Mouse (Mus musculus) cerebellum, adult 11-12 months (tissue): ENCODE measurements around the gene Mical2.

Source experiments
- DNase-seq: peaks from one replicate; pipeline ENCODE4 v3.0.0; 2022

The Mical2 gene

DNA sequence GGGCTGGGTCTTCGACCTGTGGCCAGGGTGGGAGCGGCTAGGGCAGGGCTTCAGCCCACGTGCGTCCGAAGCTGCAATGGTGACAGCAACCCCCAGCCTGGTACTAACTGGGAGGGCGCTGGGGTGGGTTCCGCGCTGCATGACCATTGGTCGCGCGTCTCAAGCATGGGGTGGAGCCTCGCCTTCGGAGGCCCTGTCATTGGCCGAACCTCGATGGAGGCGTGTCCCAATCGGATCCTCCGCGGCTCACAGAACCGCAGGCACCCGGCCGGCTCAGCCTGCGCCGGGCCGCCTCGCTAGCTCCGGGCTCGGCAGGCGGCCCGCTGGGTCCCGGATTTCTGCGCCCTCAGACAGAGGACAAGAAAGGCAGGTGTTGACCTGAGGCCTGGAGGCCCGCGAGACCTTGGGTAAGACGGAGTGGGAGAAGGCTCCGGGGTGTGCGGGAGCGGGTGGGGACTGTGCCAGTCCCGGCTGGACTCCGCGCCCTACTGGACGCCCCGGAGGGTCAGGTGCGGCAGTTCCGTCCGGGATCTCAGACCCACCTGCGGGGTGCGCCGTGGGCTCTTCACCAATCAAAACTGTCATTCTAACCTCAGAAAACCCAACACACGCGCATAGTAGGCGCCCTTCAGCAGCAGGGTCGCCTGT, at the start of gene Mical2:
Gene Mical2 (plus strand): TSS at position 242 of the 648 bp plus-strand sequence.
- DNase-seq: peak; percentile 93

DNA sequence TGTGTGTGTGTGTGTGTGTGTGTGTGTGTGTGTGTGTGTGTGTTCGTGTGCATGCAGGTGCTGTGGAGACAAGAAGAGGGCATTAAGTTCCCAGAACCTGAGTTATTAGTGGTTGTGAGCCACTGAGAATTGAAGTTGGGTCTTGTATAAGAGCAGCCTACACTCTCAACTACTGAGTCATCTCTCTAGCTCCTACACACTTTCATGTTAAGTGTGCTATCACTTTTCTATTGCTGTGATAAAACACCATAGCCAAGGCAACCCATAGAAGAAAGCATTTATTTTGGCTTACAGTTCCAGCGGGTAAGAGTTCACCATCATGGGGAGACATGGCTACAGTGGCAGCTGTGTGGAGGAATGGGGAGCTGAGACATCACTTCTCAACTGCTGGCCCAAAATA, 49.0 kb upstream of the Mical2 start:
- DNase-seq: no peak

DNA sequence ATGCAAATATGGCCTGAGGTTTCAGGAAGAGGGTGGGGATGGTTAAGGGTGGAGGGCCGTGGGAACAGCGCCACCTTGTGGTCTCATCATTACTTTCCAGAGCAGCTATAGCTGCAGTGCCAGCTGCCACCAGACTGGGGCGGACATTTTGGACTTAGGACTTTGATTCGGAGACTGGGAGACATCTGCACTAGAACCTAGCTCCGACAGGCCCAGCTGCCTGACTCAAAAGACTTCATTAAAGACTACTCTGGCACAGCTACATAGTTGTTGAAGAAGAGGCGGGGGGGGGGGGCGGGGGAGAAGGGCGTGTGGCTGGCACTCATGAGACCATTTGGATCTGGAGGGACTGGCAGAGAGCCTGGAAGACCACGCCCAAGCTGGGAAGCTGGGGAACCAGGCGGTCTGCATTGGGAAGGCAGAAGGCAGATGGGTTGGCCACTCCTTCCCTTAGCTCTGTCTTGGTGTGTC, 45.4 kb upstream of the Mical2 start:
- peak; percentile 80 for DNase-seq

DNA sequence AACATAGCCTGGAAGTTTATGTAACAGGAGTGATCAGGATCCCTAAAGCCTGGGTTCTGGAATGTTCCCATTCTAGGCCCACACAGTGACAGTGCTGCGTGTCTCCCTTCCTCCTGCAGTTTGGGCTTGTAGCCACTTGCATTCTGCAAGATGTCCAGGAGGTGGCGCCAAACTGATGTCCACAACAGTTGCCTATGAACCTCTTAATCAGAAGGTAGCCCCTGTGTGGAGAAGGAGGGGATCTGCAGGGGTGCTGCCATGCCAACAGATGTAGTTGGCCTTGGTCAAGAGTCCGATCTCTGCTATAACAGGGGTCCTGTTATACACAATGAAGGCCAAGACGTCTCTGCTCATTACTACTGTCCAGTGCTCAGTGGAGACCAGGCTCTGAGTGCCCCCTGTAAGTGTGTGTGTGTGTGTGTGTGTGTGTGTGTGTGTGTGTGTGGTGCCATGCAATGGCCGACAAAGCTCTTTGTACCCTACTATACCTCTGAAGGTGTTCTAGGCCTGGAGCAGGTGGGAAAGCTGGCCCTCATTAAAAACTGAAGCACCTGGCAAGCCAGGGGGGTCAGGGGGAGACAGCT, 42.3 kb upstream of the Mical2 start:
- DNase-seq: peak; percentile 91

DNA sequence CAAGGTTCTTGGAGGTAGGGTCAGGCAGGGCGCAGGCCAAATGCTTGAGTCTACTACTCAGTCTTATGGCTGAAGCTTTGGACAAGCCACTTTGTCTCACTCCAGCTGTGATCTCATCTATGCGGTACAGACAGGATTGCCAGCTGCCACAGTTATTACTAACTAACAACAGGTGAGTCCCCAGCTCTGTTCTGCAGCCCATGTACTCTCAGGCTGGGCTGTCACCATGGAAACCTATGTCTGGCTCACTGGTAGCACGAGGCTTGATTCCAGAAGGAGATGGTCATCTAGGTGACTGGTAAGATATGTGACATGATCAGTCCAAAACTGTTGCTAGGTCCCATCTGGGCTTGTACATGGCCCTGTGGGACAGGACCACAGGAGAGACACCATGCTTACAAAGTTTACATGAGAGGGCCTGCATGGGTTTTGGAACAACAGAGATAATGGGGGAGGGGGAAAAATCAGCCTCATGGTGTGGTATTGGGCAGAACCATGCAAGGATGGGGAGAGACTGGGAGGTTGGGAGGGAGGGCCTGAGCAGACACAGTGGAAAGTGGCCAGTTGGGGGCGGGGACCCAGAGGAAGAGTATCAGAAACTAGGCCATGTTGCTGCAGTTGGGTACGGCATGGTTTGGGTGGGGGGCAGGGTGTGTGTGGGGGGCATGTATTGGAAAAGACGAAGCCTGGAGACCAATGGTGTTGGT, 41.0 kb upstream of the Mical2 start:
- DNase-seq: peak; percentile 65

DNA sequence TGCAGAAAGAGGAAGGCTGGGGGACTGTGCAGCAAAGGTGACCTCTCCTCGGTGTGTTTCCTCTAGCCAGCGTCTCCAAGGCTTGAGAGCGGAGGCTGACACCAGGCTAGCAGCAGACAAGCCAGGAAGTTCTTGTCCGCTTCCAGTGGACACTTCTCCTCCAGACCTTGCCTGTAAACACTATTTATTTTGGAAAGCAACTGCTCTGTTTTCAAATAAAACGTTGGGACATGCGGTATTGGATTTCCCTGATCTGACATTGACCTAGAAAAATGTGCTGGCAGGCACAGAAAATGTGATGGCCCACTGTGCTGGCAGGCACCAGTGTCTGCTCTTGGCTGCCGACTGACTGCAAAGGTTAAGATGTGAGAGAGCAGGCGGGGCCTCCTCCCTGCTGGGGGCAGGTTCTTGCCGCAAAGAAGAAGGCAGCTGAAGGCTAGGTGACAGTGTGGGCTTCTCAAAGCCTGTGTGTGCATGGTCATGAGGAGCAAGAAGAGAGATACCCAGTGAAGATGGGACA, 40.4 kb upstream of the Mical2 start:
- peak; percentile 90 for DNase-seq

DNA sequence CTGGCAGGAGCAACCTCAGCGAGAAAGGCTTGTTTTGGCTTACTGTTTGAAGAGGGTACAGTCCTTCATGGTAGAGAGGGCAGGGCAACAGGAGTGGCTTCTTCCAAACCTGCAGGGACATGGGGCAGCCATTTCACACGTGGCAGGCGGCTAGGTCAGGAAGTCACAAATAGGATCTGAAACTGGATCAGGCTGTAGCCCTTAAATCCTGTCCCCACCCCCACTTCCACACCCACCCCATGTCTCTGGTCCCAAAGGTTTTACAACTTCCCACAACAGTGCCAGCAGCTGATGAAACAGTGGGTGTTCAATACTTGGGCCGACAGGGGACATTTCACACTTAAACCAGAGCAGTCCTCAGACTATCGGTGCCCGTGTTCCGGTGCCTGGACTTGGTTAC, 38.8 kb upstream of the Mical2 start:
- DNase-seq: peak; percentile 32

DNA sequence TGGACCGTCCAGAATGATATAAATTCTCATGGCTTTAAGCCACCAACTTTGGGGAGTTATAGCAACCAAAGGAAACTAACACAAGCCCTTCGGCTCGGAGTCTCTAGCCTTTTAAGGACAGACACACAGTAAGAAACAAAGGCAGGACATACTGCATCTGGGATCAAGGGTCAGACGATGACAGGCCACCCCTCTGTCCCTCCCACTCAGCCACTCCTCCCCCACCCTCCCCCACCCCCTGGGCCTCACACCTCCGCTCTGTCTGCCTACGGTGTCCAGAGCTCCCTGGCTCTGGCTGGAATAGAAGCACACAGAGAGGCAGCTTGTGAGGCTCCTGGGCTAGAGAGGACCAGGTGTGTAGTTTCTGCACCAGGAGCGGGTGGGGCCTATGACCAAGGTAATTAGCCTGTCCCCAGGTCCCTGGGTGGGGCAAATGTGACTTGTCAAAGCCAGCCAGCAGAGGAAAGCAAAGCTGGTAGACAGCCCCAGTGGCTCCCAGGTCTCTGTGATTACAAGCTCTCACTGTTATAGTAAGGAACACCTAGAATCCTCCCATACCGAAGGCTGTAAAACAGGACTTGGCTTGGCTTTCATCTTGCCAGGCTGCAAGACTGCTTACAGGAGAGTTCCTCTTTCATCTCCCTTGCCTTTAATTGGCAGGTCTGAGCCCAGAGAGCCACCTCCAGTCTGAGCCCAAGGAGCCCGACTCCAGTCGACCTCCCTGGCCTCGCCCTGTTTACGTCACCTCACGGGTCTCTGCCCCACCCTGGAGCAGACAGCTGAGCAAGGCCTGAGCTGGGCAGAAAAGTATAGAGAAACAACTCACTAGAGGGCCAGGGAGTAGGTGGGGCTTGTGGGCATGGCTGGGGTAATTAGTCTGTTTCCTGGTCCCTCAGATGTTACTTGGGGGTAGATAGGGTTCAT, 37.9 kb upstream of the Mical2 start:
- DNase-seq: no peak

DNA sequence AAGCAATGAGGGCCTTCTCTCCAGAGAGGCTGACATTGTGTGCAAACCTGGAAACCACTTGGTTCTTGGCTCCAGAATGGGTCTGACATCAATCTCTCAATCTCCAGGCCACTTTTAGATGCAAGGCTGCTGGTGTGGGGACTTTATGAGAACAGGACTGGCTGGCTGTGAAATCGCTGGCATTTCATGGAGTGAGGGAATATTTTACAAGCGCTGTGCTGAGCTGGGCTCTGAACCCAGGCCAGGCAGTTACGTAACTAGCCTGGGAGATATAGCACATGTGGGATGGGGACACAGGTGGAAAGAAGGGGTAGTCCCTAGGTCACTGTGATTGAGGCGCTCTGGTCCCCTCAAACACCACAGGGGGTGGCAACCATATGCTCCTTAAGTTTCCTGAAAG, 33.4 kb upstream of the Mical2 start:
- peak; percentile 65 for DNase-seq

DNA sequence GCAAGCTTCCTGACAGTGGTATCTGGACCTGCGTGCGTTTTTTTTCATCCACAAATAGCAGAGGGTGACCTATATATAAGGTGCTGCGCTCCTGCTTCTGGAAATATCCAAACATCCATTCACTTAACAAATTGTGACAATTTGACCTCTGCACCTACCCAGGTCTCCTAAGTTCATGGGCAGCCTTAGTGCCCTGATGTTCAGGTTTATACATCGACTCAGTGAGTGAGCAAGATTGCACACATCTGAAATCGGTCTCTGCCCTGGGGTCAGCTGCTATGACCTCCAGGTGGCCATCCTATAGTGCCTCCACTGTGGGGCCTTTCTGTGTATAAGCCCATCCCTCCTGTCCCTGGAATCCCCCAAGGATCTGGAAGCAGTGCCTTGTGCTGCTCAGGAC, 32.9 kb upstream of the Mical2 start:
- no peak for DNase-seq

DNA sequence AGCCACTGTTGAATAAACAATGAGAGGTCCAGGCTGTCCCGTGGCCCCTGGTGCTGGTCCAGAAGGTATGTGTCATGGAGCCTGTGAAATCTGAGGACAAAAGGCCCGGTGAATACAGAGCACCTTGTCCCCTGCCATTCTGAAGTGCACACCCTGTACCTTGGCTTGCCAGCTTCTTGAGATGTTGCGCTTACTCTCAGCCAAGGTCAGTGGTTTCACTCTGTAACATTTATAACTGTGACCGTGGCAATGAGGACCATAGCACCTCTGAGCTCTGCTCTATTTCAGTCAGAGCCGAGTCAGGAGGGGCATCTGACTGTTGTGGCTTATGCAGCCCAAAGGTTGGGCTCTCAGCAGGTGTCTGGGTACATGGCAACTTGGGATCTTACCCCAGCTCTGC, 31.4 kb upstream of the Mical2 start:
- DNase-seq: no peak

DNA sequence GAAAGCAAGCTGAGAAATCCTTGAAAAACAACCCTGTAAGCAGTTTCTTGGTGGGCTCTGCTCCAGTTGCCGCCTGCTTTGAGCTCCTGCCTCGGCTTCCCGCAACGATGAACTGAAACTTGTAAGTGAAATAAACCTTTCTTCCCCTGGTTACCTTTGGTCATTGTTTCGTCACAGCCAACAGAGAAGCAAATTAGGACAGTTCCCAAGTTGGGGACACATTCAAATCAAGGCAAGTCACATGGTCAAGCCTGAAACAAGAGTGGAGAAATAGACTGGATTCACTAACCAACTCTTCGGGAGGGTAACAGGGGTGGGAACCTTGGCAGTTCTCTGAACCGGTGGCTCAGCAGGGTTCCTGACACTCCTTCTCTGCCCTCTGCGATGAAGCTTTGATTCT, 28.2 kb upstream of the Mical2 start:
- no peak for DNase-seq

DNA sequence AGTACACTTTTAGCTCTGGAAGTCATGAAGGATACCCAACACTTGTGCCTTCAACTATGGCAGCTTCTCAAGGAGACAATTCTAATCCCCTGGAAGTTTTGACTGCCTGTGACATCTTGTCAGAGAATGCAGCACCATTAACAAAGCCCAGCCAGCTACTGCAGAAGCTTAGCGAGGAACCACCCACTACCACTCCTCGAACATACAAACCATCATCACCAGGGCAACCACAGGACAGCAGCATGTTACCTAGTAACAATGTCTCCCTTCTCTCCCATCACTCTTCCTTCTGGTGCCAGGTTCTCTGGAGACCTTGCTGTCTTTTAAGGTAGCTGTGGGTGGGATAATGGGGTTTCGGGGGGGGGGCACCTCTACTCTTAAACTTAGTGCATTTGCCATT, 26.3 kb upstream of the Mical2 start:
- no peak for DNase-seq

DNA sequence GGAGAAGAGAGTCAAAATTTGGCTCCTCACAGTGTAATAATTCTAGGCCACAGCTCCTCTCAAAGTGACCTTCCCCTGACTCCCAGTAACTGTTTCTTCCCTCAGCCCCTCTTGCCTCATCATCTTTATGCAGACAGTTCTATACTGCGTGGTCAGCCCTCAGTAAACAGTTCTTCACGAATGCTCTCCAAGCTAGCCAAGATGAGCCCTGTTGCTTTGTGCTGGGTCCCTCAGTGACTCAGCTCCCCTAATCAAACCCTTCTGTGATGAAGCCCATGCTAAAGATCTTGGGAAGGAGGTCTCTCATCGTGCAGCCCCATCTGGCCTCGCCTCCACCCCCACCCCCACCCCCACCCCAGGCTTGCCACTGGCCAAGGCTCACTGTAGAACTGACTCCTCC, 24.9 kb upstream of the Mical2 start:
- no peak for DNase-seq

DNA sequence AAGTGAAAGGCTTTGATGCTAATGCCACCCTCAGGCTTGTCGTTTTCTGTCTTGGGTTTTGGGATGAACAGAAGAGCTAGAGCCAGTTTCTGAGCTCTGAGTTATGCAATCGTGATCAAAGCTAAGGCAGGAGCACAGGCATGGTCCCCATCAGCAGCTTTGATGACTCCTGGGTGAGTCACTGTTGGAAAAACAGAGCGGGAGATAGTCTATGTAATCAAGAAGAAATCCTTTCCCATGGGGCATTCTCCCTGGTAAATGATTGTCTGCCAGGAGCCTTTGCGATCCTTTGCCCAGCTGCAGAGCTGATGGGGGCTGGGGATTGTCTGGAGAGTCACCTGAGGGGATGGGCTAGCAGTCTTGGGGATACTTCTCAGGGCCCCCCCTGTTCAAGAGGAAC, 23.5 kb upstream of the Mical2 start:
- no peak for DNase-seq

DNA sequence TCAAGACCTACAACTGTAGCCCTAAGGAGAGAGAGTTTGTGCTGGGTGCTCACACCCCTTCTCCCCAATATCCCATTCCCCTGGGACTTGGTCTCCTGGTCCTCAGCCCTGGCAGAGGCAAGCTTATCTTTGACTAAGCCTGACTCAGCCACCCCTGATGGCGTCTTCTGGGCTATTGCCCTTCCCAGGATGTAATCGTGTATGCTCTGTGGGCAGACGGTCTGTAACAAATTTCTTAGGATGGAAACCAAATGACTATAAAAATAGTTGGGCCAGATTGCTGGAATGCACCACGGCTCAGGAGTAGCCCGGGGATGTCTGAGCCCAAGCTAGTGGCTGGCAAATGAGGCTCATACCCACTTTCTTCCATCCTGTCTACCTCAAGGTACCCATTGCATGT, 22.8 kb upstream of the Mical2 start:
- DNase-seq: peak; percentile 64

DNA sequence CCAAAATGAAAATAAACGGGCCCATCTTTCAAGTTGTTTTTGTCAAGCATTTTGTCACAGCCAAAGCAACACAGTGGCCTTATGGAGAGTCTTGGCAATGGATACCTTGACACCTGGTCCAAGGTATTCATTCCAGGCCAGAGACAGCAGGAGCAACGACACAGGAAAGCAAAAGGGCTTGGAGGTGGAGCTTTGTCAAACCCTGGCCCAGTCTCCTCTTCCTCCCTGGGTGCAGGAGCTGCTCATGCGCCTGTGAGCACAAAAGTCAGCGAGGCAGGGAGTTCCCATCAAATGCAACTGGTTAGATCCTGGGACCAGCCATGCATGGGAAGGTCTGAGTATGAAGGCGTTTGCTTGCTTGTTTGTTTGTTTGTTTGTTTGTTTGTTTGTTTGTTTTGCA, 21.7 kb upstream of the Mical2 start:
- DNase-seq: peak; percentile 93

DNA sequence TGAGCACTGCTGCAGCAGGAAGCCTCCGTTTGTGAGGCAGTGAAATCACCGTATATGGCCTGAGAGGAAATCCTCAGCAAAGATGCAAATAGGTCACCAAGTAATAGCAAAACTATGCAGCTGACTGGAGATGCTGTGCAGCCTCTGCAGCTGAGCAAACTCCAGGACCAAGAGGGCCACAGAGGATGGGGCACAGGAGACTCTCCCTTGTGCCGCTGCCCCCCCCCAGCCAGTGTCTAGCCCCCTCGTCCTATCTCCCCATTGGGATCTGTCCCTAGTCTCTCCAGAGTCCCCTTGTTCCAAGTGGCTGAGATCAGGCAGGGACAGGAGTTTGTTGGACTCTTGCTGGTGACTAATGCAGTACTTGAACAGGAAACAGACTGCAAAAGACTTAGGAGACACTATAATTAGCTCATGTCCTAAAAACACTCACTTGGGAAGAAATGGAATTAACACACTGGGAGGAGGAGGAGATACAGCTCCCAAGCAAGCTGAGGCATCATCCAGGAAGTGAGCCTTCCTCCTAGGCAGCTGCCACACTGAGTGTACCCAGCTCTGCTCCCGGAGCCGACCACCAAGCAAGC, 21.2 kb upstream of the Mical2 start:
- DNase-seq: no peak

DNA sequence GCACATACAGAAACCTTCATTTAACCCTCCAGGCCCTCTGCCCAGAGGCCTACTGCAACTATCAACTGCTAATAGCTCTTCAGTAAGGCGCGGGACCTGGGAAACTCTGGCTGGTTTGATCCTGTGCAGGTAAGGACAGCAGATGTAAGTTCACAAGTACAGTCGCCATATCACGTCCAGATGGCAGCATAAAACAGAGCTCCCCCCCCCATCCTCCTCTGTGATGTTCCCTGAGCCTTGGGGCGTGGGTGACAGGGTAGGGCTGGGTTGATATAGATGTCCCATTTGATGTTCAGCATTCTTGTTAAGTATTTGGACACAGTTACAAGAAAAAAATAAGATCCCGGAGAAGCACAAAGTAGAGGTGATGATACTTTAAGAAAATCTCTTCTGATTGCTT, 20.1 kb upstream of the Mical2 start:
- no peak for DNase-seq

DNA sequence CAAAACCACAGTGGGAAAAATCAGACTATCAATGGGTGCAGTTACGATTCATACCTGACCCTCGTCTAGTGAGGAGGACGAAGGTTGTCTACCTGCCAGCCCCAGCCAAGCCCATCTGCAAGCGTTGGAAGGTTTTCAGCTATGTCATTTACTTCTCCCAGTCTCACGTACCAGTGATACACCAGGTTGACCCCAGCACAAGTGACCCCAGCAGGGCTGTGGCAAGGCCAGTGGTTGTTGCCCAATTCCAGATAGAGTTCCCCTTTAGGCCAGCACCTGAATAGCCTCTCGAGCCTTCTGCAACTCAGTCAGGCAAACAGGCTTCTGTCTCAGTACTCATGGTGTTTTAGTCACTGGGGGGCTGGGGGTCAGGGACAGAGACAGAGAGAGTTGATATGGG, 17.9 kb upstream of the Mical2 start:
- no peak for DNase-seq

DNA sequence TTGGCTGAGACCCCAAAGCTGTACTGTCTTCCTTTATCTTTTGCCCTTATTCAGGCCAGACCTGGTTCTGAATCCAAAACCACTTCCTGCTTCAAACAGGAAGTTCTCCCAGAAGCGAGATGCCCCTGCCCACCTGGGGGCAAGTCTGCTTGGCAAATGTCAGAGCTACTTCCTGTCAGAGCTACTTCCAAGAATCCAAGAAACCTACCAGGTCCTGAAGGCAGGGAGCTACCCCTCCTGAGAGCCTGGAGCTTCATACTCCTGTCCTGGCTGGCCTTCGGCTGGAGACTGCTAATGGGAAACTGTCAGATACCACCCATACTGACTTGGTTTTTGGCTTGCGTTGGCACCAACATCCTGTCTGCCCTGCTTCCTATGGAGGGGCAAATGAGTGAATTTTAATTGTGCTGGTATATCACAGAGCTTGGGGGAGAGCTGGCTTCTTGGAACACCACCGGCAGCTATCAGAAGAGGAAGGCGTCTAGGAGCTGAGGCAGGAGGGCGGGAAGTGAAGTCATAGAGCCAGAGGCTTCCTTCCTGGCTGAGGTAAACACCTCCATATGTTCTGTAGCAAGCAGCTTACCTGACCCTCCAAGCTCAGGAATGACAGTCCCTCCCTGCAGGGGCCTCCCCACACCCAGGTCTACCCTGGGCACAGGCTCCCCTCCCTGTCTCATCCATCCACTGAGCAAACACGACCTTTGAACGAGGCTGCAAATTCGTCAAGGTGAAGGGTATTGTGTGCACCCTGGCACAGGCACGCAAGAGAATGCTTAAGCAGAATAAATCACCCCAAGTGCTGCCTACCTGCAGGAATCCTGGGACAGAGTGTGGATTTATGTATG, 17.1 kb upstream of the Mical2 start:
- DNase-seq: peak; percentile 56

DNA sequence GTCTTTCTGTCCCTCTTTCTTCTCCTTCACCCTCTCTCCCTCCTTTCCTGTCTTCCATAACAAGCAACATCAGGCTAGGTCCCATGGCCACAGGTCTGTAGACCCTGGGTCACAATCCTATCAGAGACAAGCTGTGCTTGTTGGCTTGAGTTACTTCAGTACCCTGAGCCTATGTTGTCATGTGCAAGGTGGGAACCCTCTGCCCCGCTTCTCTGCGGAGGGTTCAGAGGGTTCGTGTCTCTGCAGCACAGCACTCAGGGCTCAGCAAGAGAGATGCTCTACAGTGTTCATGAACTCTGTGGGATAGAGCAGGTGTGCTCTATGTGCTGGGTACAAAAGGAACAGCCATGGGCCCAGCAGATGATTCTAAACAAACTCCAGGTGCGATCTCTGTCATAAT, 16.0 kb upstream of the Mical2 start:
- DNase-seq: no peak
